Mouse (Mus musculus) MEL (cell line): ENCODE results near the gene Prpsap1. TPM values are rescaled to one million over a fixed set of nuclear protein-coding genes. Genes with fewer than 3 reads are reported as not detected.

Source experiments
- DNase-seq: peaks from one replicate; pipeline ENCODE4 v3.0.0; 2011; ENCODE audit warnings: low read depth, low spot score
- H3K27ac ChIP-seq: 2 replicates; pipeline ENCODE4 v1.5.1; 2012; ENCODE audit warnings: low read depth, mild to moderate bottlenecking, control low read depth, low read length, moderate library complexity; ENCODE audit not compliant: control insufficient read depth
- H3K27me3 ChIP-seq, 2 experiments: fragments of 150-350 bp in 1 of 2; sonication (generic) in 1 of 2; 2 replicates each; pipeline ENCODE4 v1.6.1; 2012; ENCODE audit warnings: low read length in 2 of 2, mild to moderate bottlenecking in 2 of 2, improper control_type of control experiment in 1 of 2, moderate library complexity in 1 of 2; ENCODE audit not compliant: insufficient read depth in 2 of 2, control insufficient read depth in 1 of 2
- H3K36me3 ChIP-seq, 2 experiments: 2 replicates each; pipeline ENCODE4 v1.6.1; 2012 to 2014; ENCODE audit warnings: low read length in 2 of 2, improper control_type of control experiment in 1 of 2, inconsistent platforms in 1 of 2, mild to moderate bottlenecking in 1 of 2; ENCODE audit not compliant: insufficient read depth in 2 of 2, control insufficient read depth in 1 of 2
- H3K4me1 ChIP-seq, 2 experiments: fragments of 150-350 bp in 1 of 2; sonication (generic) in 1 of 2; 2 replicates each; pipeline ENCODE4 v1.6.1; 2012; ENCODE audit warnings: low read length in 2 of 2, improper control_type of control experiment in 1 of 2, mild to moderate bottlenecking in 1 of 2; ENCODE audit not compliant: insufficient read depth in 2 of 2, control insufficient read depth in 1 of 2
- H3K4me3 ChIP-seq, 2 experiments: fragments of 150-350 bp in 1 of 2; sonication (generic) in 1 of 2; 2 replicates each; pipeline ENCODE4 v1.5.1; 2012; ENCODE audit warnings: low read depth in 2 of 2, low read length in 2 of 2, mild to moderate bottlenecking in 2 of 2, moderate library complexity in 2 of 2, control low read depth in 1 of 2, improper control_type of control experiment in 1 of 2; ENCODE audit not compliant: control insufficient read depth in 1 of 2, insufficient read depth in 1 of 2
- H3K79me2 ChIP-seq: 2 replicates; pipeline ENCODE4 v1.6.1; 2012; ENCODE audit warnings: mild to moderate bottlenecking, low read length, moderate library complexity; ENCODE audit not compliant: control insufficient read depth, poor library complexity, insufficient read depth
- H3K9ac ChIP-seq: 2 replicates; pipeline ENCODE4 v1.6.1; 2012; ENCODE audit warnings: low read depth, mild to moderate bottlenecking, control low read depth, low read length, moderate library complexity; ENCODE audit not compliant: control insufficient read depth, poor library complexity, severe bottlenecking
- H3K9me3 ChIP-seq: fragments of 150-350 bp; sonication (generic); replicated peaks from 2 replicates; pipeline ENCODE4 v1.6.1; 2012; ENCODE audit warnings: mild to moderate bottlenecking, low read length, improper control_type of control experiment, moderate library complexity; ENCODE audit not compliant: insufficient read depth
- BHLHE40 ChIP-seq: IDR thresholded peaks from 2 replicates; pipeline ENCODE4 v1.6.1; 2012; ENCODE audit warnings: low read depth, mild to moderate bottlenecking, inconsistent platforms, low read length, improper control_type of control experiment, borderline replicate concordance
- CHD1 ChIP-seq: IDR thresholded peaks from 2 replicates; pipeline ENCODE4 v1.6.1; 2012; ENCODE audit warnings: low read depth, mild to moderate bottlenecking, inconsistent platforms, low read length, improper control_type of control experiment
- CHD2 ChIP-seq: IDR thresholded peaks from 2 replicates; pipeline ENCODE4 v1.6.1; 2011; ENCODE audit warnings: low read length, improper control_type of control experiment
- CTCF ChIP-seq, 3 experiments: IDR thresholded peaks in 2 of 3; conservative IDR thresholded peaks in 1 of 3; 2 replicates each; pipeline ENCODE4 v1.5.1; 2011 to 2012; ENCODE audit warnings: low read length in 3 of 3, low read depth in 2 of 3, mild to moderate bottlenecking in 2 of 3, improper control_type of control experiment in 1 of 3, inconsistent platforms in 1 of 3, mixed read lengths in 1 of 3, moderate library complexity in 1 of 3; ENCODE audit not compliant: control insufficient read depth in 1 of 3, insufficient read depth in 1 of 3, poor library complexity in 1 of 3, severe bottlenecking in 1 of 3
- E2F4 ChIP-seq: IDR thresholded peaks from 2 replicates; pipeline ENCODE4 v1.6.1; 2011; ENCODE audit warnings: low read depth, low read length, improper control_type of control experiment, borderline replicate concordance
- ELF1 ChIP-seq: IDR thresholded peaks from 2 replicates; pipeline ENCODE4 v1.6.1; 2014; ENCODE audit warnings: low read depth, mild to moderate bottlenecking, inconsistent platforms, low read length, improper control_type of control experiment, moderate library complexity
- EP300 ChIP-seq, 2 experiments: IDR thresholded peaks; 2 replicates each; pipeline ENCODE4 v1.6.1; 2011; ENCODE audit warnings: improper control_type of control experiment in 2 of 2, low read length in 2 of 2, low read depth in 1 of 2, mild to moderate bottlenecking in 1 of 2
- ETS1 ChIP-seq: IDR thresholded peaks from 2 replicates; pipeline ENCODE4 v1.6.1; 2012; ENCODE audit warnings: low read depth, mild to moderate bottlenecking, inconsistent platforms, low read length, improper control_type of control experiment, moderate library complexity
- GABPA ChIP-seq: IDR thresholded peaks from 2 replicates; pipeline ENCODE4 v1.6.1; 2012; ENCODE audit warnings: low read depth, mild to moderate bottlenecking, inconsistent platforms, low read length, improper control_type of control experiment, moderate library complexity
- GATA1 ChIP-seq: IDR thresholded peaks from 2 replicates; pipeline ENCODE4 v1.6.1; 2011; ENCODE audit warnings: low read depth, low read length, improper control_type of control experiment
- HCFC1 ChIP-seq: IDR thresholded peaks from 2 replicates; pipeline ENCODE4 v1.6.1; 2012; ENCODE audit warnings: low read depth, mild to moderate bottlenecking, inconsistent platforms, low read length, improper control_type of control experiment, moderate library complexity
- KAT2A ChIP-seq: conservative IDR thresholded peaks from 2 replicates; pipeline ENCODE4 v1.6.1; 2012; ENCODE audit warnings: low read depth, low read length, improper control_type of control experiment, inconsistent platforms
- MAFK ChIP-seq: IDR thresholded peaks from 2 replicates; pipeline ENCODE4 v1.6.1; 2011; ENCODE audit warnings: low read depth, mild to moderate bottlenecking, low read length, improper control_type of control experiment, borderline replicate concordance
- MAX ChIP-seq: IDR thresholded peaks from 2 replicates; pipeline ENCODE4 v1.6.1; 2011; ENCODE audit warnings: low read length, improper control_type of control experiment
- MEF2A ChIP-seq: IDR thresholded peaks from 2 replicates; pipeline ENCODE4 v1.6.1; 2014; ENCODE audit warnings: low read depth, mild to moderate bottlenecking, inconsistent platforms, low read length, improper control_type of control experiment; ENCODE audit not compliant: poor library complexity, insufficient replicate concordance, severe bottlenecking; ENCODE audit errors: extremely low read depth
- MXI1 ChIP-seq: IDR thresholded peaks from 2 replicates; pipeline ENCODE4 v1.6.1; 2011; ENCODE audit warnings: mild to moderate bottlenecking, low read depth, low read length, improper control_type of control experiment
- MYB ChIP-seq: IDR thresholded peaks from 2 replicates; pipeline ENCODE4 v1.6.1; 2011; ENCODE audit warnings: mild to moderate bottlenecking, low read depth, low read length, improper control_type of control experiment
- MYC ChIP-seq: IDR thresholded peaks from 2 replicates; pipeline ENCODE4 v1.6.1; 2011; ENCODE audit warnings: low read depth, mild to moderate bottlenecking, low read length, improper control_type of control experiment, moderate library complexity
- NELFE ChIP-seq: IDR thresholded peaks from 2 replicates; pipeline ENCODE4 v1.6.1; 2011; ENCODE audit warnings: low read depth, low read length, improper control_type of control experiment
- NRF1 ChIP-seq: IDR thresholded peaks from 2 replicates; pipeline ENCODE4 v1.6.1; 2014; ENCODE audit warnings: low read depth, mild to moderate bottlenecking, inconsistent platforms, low read length, improper control_type of control experiment, moderate library complexity; ENCODE audit not compliant: poor library complexity, insufficient read depth, severe bottlenecking
- POLR2A ChIP-seq, 2 experiments: IDR thresholded peaks; 2 replicates each; pipeline ENCODE4 v1.6.1; 2011 to 2012; ENCODE audit warnings: low read length in 2 of 2, mild to moderate bottlenecking in 2 of 2, control low read depth in 1 of 2, improper control_type of control experiment in 1 of 2, low read depth in 1 of 2, moderate library complexity in 1 of 2; ENCODE audit not compliant: control insufficient read depth in 1 of 2, insufficient read depth in 1 of 2, poor library complexity in 1 of 2
- POLR2AphosphoS2 ChIP-seq: IDR thresholded peaks from 2 replicates; pipeline ENCODE4 v1.6.1; 2011; ENCODE audit warnings: low read length, improper control_type of control experiment
- POLR2AphosphoS5 ChIP-seq: IDR thresholded peaks from 2 replicates; pipeline ENCODE4 v1.6.1; 2012; ENCODE audit warnings: low read depth, borderline replicate concordance, mild to moderate bottlenecking, inconsistent platforms, low read length, moderate library complexity, mixed read lengths
- RAD21 ChIP-seq: IDR thresholded peaks from 2 replicates; pipeline ENCODE4 v1.6.1; 2011; ENCODE audit warnings: mild to moderate bottlenecking, low read depth, low read length, improper control_type of control experiment
- RCOR1 ChIP-seq: IDR thresholded peaks from 2 replicates; pipeline ENCODE4 v1.6.1; 2012; ENCODE audit warnings: low read depth, mild to moderate bottlenecking, inconsistent platforms, low read length, improper control_type of control experiment
- SIN3A ChIP-seq: IDR thresholded peaks from 2 replicates; pipeline ENCODE4 v1.6.1; 2012; ENCODE audit warnings: low read length, improper control_type of control experiment, inconsistent platforms
- TAL1 ChIP-seq: IDR thresholded peaks from 2 replicates; pipeline ENCODE4 v1.6.1; 2012; ENCODE audit warnings: mild to moderate bottlenecking, inconsistent platforms, low read length, moderate library complexity, mixed read lengths
- TCF12 ChIP-seq: IDR thresholded peaks from 2 replicates; pipeline ENCODE4 v1.6.1; 2014; ENCODE audit warnings: low read depth, mild to moderate bottlenecking, inconsistent platforms, low read length, improper control_type of control experiment, moderate library complexity
- UBTF ChIP-seq: IDR thresholded peaks from 2 replicates; pipeline ENCODE4 v1.6.1; 2012; ENCODE audit warnings: low read depth, mild to moderate bottlenecking, inconsistent platforms, low read length, improper control_type of control experiment, moderate library complexity, borderline replicate concordance; ENCODE audit not compliant: insufficient read depth
- USF1 ChIP-seq: IDR thresholded peaks from 2 replicates; pipeline ENCODE4 v1.6.1; 2014; ENCODE audit warnings: low read depth, mild to moderate bottlenecking, inconsistent platforms, low read length, improper control_type of control experiment, moderate library complexity
- USF2 ChIP-seq, 2 experiments: IDR thresholded peaks; 2 replicates each; pipeline ENCODE4 v1.6.1; 2011 to 2012; ENCODE audit warnings: improper control_type of control experiment in 2 of 2, low read length in 2 of 2, borderline replicate concordance in 1 of 2, inconsistent platforms in 1 of 2, low read depth in 1 of 2, mild to moderate bottlenecking in 1 of 2; ENCODE audit not compliant: insufficient read depth in 1 of 2
- ZC3H11A ChIP-seq: IDR thresholded peaks from 2 replicates; pipeline ENCODE4 v1.6.1; 2012; ENCODE audit warnings: low read depth, mild to moderate bottlenecking, inconsistent platforms, low read length, improper control_type of control experiment
- ZKSCAN1 ChIP-seq: IDR thresholded peaks from 2 replicates; pipeline ENCODE4 v1.6.1; 2012; ENCODE audit warnings: low read depth, mild to moderate bottlenecking, inconsistent platforms, low read length, improper control_type of control experiment, moderate library complexity
- ZMIZ1 ChIP-seq: IDR thresholded peaks from 2 replicates; pipeline ENCODE4 v1.6.1; 2012; ENCODE audit warnings: low read depth, mild to moderate bottlenecking, inconsistent platforms, low read length, improper control_type of control experiment, moderate library complexity
- ZNF384 ChIP-seq: IDR thresholded peaks from 2 replicates; pipeline ENCODE4 v1.6.1; 2012; ENCODE audit warnings: low read depth, mild to moderate bottlenecking, inconsistent platforms, low read length, improper control_type of control experiment
- polyA plus RNA-seq, 2 experiments: library from polyadenylated mRNA; stranded (reverse) in 1 of 2; unstranded in 1 of 2; fragments of >175 nt in 1 of 2; fragments of >200 nt in 1 of 2; gene quantifications; 2 replicates each; pipeline versions ENCODE4 v1.2.1 to v1.2.4; 2012; ENCODE audit warnings: low replicate concordance in 2 of 2, low read depth in 1 of 2; ENCODE audit not compliant: insufficient read length in 2 of 2, insufficient read depth in 1 of 2, missing spikeins in 1 of 2
- total RNA-seq: library from RNA; depleted of rRNA; stranded (reverse); fragments of 300-350 nt; gene quantifications from 2 replicates; pipeline ENCODE4 v1.2.3, GENCODE M21; 2012

Gene Prpsap1
- total and polyA plus RNA-seq, 3 experiments = 112 to 155 TPM; not detected in 1

GRCm38 (mm10) chr11:116534154-116534865 is 40.3 kb upstream of the Prpsap1 start:
- H3K4me1 ChIP-seq = peaks cover 8 to 27% of the 10 kb centered on the region in 2 experiments; a peak in 3 of 4 replicates
- peaks cover 3 to 17% of the 10 kb centered on the region in 2 experiments; a peak in 3 of 4 replicates for H3K36me3 ChIP-seq
- TF ChIP-seq NELFE (peak; percentile 58), ZC3H11A (peak; percentile 86), ZNF384 (no peak; the same call in 1 of the 2 replicates), MYB (no peak), MYC (peak; percentile 13; the same call in 1 of the 2 replicates), SIN3A (peak; percentile 88), MEF2A (no peak), POLR2AphosphoS5 (no peak), KAT2A (no peak), NRF1 (no peak), POLR2AphosphoS2 (peak; percentile 86), MAX (peak; percentile 25), RAD21 (peak; percentile 82), ZKSCAN1 (no peak), MXI1 (peak; percentile 45; the same call in 1 of the 2 replicates), TCF12 (peak; percentile 8; the same call in 1 of the 2 replicates), RCOR1 (peak; percentile 72; the same call in 1 of the 2 replicates), CHD2 (no peak), ETS1 (no peak), ELF1 (peak; percentile 52; the same call in 1 of the 2 replicates), GABPA (no peak), CTCF (IDR thresholded peaks at IDR 0.05 in 2 of 3, conservative IDR thresholded peaks at IDR 0.05 in 1 of 3; ENCODE audit: control insufficient read depth in 1 of 3, insufficient read depth in 1 of 3, low read depth in 2 of 3, low read length in 3 of 3, poor library complexity in 1 of 3, severe bottlenecking in 1 of 3) (peak; percentile 76 to 83 (median 77)), POLR2A (IDR thresholded peaks at IDR 0.05; ENCODE audit: control insufficient read depth in 1 of 2, insufficient read depth in 1 of 2, low read depth in 1 of 2, low read length in 2 of 2, poor library complexity in 1 of 2) (peak; percentile 8 to 63; a peak in 1 of 4 replicates), E2F4 (no peak), ZMIZ1 (no peak), HCFC1 (peak; percentile 61), MAFK (no peak), CHD1 (no peak), TAL1 (no peak), USF1 (0 out of 2 replicates have a peak, but pooled peaks have one; percentile 15), GATA1 (no peak), BHLHE40 (no peak), EP300 (IDR thresholded peaks at IDR 0.05; ENCODE audit: low read depth in 1 of 2, low read length in 2 of 2) (0 out of 4 replicates have a peak, but pooled peaks of 1 of the 2 experiments have one; percentile 35), UBTF (no peak), USF2 (IDR thresholded peaks at IDR 0.05; ENCODE audit: borderline replicate concordance in 1 of 2, insufficient read depth in 1 of 2, low read depth in 1 of 2, low read length in 2 of 2) (no peak)

More at GRCm38 (mm10) chr11:116534154-116534865, 40.3 kb upstream of the Prpsap1 start:
- Histone ChIP-seq H3K79me2 (peaks cover 35% of the 10 kb centered on the region), H3K27me3 (no peaks in the 10 kb centered on the region), H3K27ac (peak overlapping the region; percentile 73), H3K9ac (peak overlapping the region; percentile 85), H3K9me3 (no peaks in the 10 kb centered on the region), H3K4me3 (peak overlapping the region; percentile 80 to 83)
- peak; percentile 95 for DNase-seq
